Mouse (Mus musculus): Measurements from ENCODE around the gene Idh3b. TPM values are rescaled to one million over a fixed set of nuclear protein-coding genes. Genes with fewer than 3 reads are reported as not detected.

Idh3b gene
- polyA plus RNA-seq, 1 experiment from 2014 or later: 327 TPM

- H3K9me3 ChIP-seq (ENCODE audit: control insufficient read depth, low read length): no peaks in the 10 kb centered on the region
- peaks cover 4 to 9% of the 10 kb centered on the region in 2 experiments; a peak in 3 of 4 replicates for H3K4me1 ChIP-seq (ENCODE audit: control insufficient read depth in 2 of 2, insufficient read depth in 2 of 2, low read length in 2 of 2)
- H3K27me3 ChIP-seq (ENCODE audit: control insufficient read depth, insufficient read depth, low read length): peaks cover 54% of the 10 kb centered on the region
- H3K4me2 ChIP-seq (ENCODE audit: low read length): peak within 1 kb of the TSS; percentile 89
- H3K36me3 ChIP-seq (ENCODE audit: control insufficient read depth, insufficient read depth, low read length): no peaks in the 10 kb centered on the region
- H3K27ac ChIP-seq (replicated peaks in 1 of 2; ENCODE audit: control insufficient read depth in 1 of 2, insufficient read depth in 1 of 2, low read depth in 2 of 2, low read length in 2 of 2): no peak within 1 kb of the TSS
- 2% methylated on average over 18 of the region's 39 CpGs for WGBS
- peak within 1 kb of the TSS; percentile 60 to 65 for H3K4me3 ChIP-seq (ENCODE audit: control insufficient read depth in 1 of 2, insufficient read depth in 1 of 2, low read depth in 1 of 2, low read length in 2 of 2)
- peak; percentile 69 for ATAC-seq (ENCODE audit: insufficient number of reproducible peaks, insufficient read depth, low FRiP score, low read depth)
- peak within 1 kb of the TSS; percentile 80 for H3K9ac ChIP-seq (ENCODE audit: low read length)
These were observed 10.6 kb upstream of the Idh3b start, which contains the start of gene Ebf4 for GRCm38 (mm10) chr2:130294936-130295277. Gene Ebf4 (plus strand): TSS chr2:130295169.

- no peak overlapping the region for H3K27ac ChIP-seq (replicated peaks in 1 of 2; ENCODE audit: control insufficient read depth in 1 of 2, insufficient read depth in 1 of 2, low read depth in 2 of 2, low read length in 2 of 2)
- H3K4me3 ChIP-seq (ENCODE audit: control insufficient read depth in 1 of 2, insufficient read depth in 1 of 2, low read depth in 1 of 2, low read length in 2 of 2): peak overlapping the region; percentile 60 to 65
- H3K4me2 ChIP-seq (ENCODE audit: low read length): peak overlapping the region; percentile 89
- no peak for ATAC-seq (ENCODE audit: insufficient number of reproducible peaks, insufficient read depth, low FRiP score, low read depth)
- no peaks in the 10 kb centered on the region for H3K36me3 ChIP-seq (ENCODE audit: control insufficient read depth, insufficient read depth, low read length)
- peak overlapping the region; percentile 80 for H3K9ac ChIP-seq (ENCODE audit: low read length)
- WGBS: 11% methylated on average over 17 of the region's 20 CpGs
- H3K9me3 ChIP-seq (ENCODE audit: control insufficient read depth, low read length): no peaks in the 10 kb centered on the region
- peaks cover 4 to 9% of the 10 kb centered on the region in 2 experiments; a peak in 3 of 4 replicates for H3K4me1 ChIP-seq (ENCODE audit: control insufficient read depth in 2 of 2, insufficient read depth in 2 of 2, low read length in 2 of 2)
- H3K27me3 ChIP-seq (ENCODE audit: control insufficient read depth, insufficient read depth, low read length): peaks cover 54% of the 10 kb centered on the region
These were observed 10.0 kb upstream of the Idh3b start for GRCm38 (mm10) chr2:130294218-130294935.

- H3K4me3 ChIP-seq (ENCODE audit: control insufficient read depth in 1 of 2, insufficient read depth in 1 of 2, low read depth in 1 of 2, low read length in 2 of 2): no peak overlapping the region
- H3K36me3 ChIP-seq (ENCODE audit: control insufficient read depth, insufficient read depth, low read length): no peaks in the 10 kb centered on the region
- WGBS: 3% methylated on average over 4 of the region's 4 CpGs
- no peak overlapping the region for H3K27ac ChIP-seq (replicated peaks in 1 of 2; ENCODE audit: control insufficient read depth in 1 of 2, insufficient read depth in 1 of 2, low read depth in 2 of 2, low read length in 2 of 2)
- H3K9me3 ChIP-seq (ENCODE audit: control insufficient read depth, low read length): no peaks in the 10 kb centered on the region
- peaks cover 4 to 9% of the 10 kb centered on the region in 2 experiments; a peak in 3 of 4 replicates for H3K4me1 ChIP-seq (ENCODE audit: control insufficient read depth in 2 of 2, insufficient read depth in 2 of 2, low read length in 2 of 2)
- no peak overlapping the region for H3K4me2 ChIP-seq (ENCODE audit: low read length)
- ATAC-seq (ENCODE audit: insufficient number of reproducible peaks, insufficient read depth, low FRiP score, low read depth): no peak
- peaks cover 50% of the 10 kb centered on the region for H3K27me3 ChIP-seq (ENCODE audit: control insufficient read depth, insufficient read depth, low read length)
- H3K9ac ChIP-seq (ENCODE audit: low read length): no peak overlapping the region
These were observed 9.1 kb upstream of the Idh3b start for GRCm38 (mm10) chr2:130293486-130293885.

GRCm38 (mm10) chr2:130293009-130293408 lies 8.7 kb upstream of the Idh3b start:
- Histone ChIP-seq H3K36me3 (ENCODE audit: control insufficient read depth, insufficient read depth, low read length) (no peaks in the 10 kb centered on the region), H3K9me3 (ENCODE audit: control insufficient read depth, low read length) (no peaks in the 10 kb centered on the region), H3K4me3 (ENCODE audit: control insufficient read depth in 1 of 2, insufficient read depth in 1 of 2, low read depth in 1 of 2, low read length in 2 of 2) (no peak overlapping the region), H3K4me1 (ENCODE audit: control insufficient read depth in 2 of 2, insufficient read depth in 2 of 2, low read length in 2 of 2) (peaks cover 4 to 9% of the 10 kb centered on the region in 2 experiments; a peak in 3 of 4 replicates), H3K27ac (replicated peaks in 1 of 2; ENCODE audit: control insufficient read depth in 1 of 2, insufficient read depth in 1 of 2, low read depth in 2 of 2, low read length in 2 of 2) (no peak overlapping the region), H3K4me2 (ENCODE audit: low read length) (no peak overlapping the region), H3K27me3 (ENCODE audit: control insufficient read depth, insufficient read depth, low read length) (peaks cover 47% of the 10 kb centered on the region), H3K9ac (ENCODE audit: low read length) (no peak overlapping the region)
- WGBS: 39% methylated on average over 3 of the region's 3 CpGs
- no peak for ATAC-seq (ENCODE audit: insufficient number of reproducible peaks, insufficient read depth, low FRiP score, low read depth)

GRCm38 (mm10) chr2:130291434-130291833 lies 7.1 kb upstream of the Idh3b start:
- no peak for ATAC-seq (ENCODE audit: insufficient number of reproducible peaks, insufficient read depth, low FRiP score, low read depth)
- Histone ChIP-seq H3K9ac (ENCODE audit: low read length) (no peak overlapping the region), H3K4me2 (ENCODE audit: low read length) (no peak overlapping the region), H3K36me3 (ENCODE audit: control insufficient read depth, insufficient read depth, low read length) (no peaks in the 10 kb centered on the region), H3K9me3 (ENCODE audit: control insufficient read depth, low read length) (no peaks in the 10 kb centered on the region), H3K27me3 (ENCODE audit: control insufficient read depth, insufficient read depth, low read length) (peaks cover 31% of the 10 kb centered on the region), H3K27ac (replicated peaks in 1 of 2; ENCODE audit: control insufficient read depth in 1 of 2, insufficient read depth in 1 of 2, low read depth in 2 of 2, low read length in 2 of 2) (no peak overlapping the region), H3K4me1 (ENCODE audit: control insufficient read depth in 2 of 2, insufficient read depth in 2 of 2, low read length in 2 of 2) (peaks cover 4 to 9% of the 10 kb centered on the region in 2 experiments; a peak in 3 of 4 replicates), H3K4me3 (ENCODE audit: control insufficient read depth in 1 of 2, insufficient read depth in 1 of 2, low read depth in 1 of 2, low read length in 2 of 2) (no peak overlapping the region)
- 17% methylated on average over 8 of the region's 8 CpGs for WGBS

GRCm38 (mm10) chr2:130289086-130289485 lies 4.7 kb upstream of the Idh3b start:
- Histone ChIP-seq H3K4me2 (ENCODE audit: low read length) (no peak overlapping the region), H3K9ac (ENCODE audit: low read length) (no peak overlapping the region), H3K4me3 (ENCODE audit: control insufficient read depth in 1 of 2, insufficient read depth in 1 of 2, low read depth in 1 of 2, low read length in 2 of 2) (no peak overlapping the region), H3K9me3 (ENCODE audit: control insufficient read depth, low read length) (no peaks in the 10 kb centered on the region), H3K27ac (replicated peaks in 1 of 2; ENCODE audit: control insufficient read depth in 1 of 2, insufficient read depth in 1 of 2, low read depth in 2 of 2, low read length in 2 of 2) (no peak overlapping the region), H3K36me3 (ENCODE audit: control insufficient read depth, insufficient read depth, low read length) (no peaks in the 10 kb centered on the region), H3K27me3 (ENCODE audit: control insufficient read depth, insufficient read depth, low read length) (peaks cover 16% of the 10 kb centered on the region), H3K4me1 (ENCODE audit: control insufficient read depth in 2 of 2, insufficient read depth in 2 of 2, low read length in 2 of 2) (peaks cover 2 to 6% of the 10 kb centered on the region in 2 experiments; a peak in 2 of 4 replicates)
- WGBS: 48% methylated on average over 4 of the region's 4 CpGs
- ATAC-seq (ENCODE audit: insufficient number of reproducible peaks, insufficient read depth, low FRiP score, low read depth): no peak

GRCm38 (mm10) chr2:130280818-130281217 lies 3.5 kb downstream of the Idh3b start:
- ATAC-seq (ENCODE audit: insufficient number of reproducible peaks, insufficient read depth, low FRiP score, low read depth): no peak
- 78% methylated on average over 4 of the region's 4 CpGs for WGBS
- Histone ChIP-seq H3K27me3 (ENCODE audit: control insufficient read depth, insufficient read depth, low read length) (no peaks in the 10 kb centered on the region), H3K4me3 (ENCODE audit: control insufficient read depth in 1 of 2, insufficient read depth in 1 of 2, low read depth in 1 of 2, low read length in 2 of 2) (no peak overlapping the region), H3K4me2 (ENCODE audit: low read length) (no peak overlapping the region), H3K9ac (ENCODE audit: low read length) (no peak overlapping the region), H3K36me3 (ENCODE audit: control insufficient read depth, insufficient read depth, low read length) (peaks cover 71% of the 10 kb centered on the region), H3K9me3 (ENCODE audit: control insufficient read depth, low read length) (no peaks in the 10 kb centered on the region), H3K27ac (replicated peaks in 1 of 2; ENCODE audit: control insufficient read depth in 1 of 2, insufficient read depth in 1 of 2, low read depth in 2 of 2, low read length in 2 of 2) (no peak overlapping the region), H3K4me1 (ENCODE audit: control insufficient read depth in 2 of 2, insufficient read depth in 2 of 2, low read length in 2 of 2) (peaks cover 3 to 13% of the 10 kb centered on the region in 2 experiments; a peak in 3 of 4 replicates)
